Mouse (Mus musculus) stomach, postnatal 0 days (tissue): ENCODE measurements at regions not wholly inside any gene's neighbourhood (a gene's known extent, or its start where the extent isn't known, plus 50 kb on each side); places are given as distances from the start of the nearest gene placed in this dataset.

ENCODE experiments used
- ATAC-seq: fragments of 200-750 bp; cut with Nextera tagmentation; 2 replicates; pipeline ENCODE4 v1.8.0; 2017; ENCODE audit not compliant: low FRiP score, low TSS enrichment
- DNase-seq: peaks from one replicate; pipeline ENCODE4 v3.0.0-alpha.2; 2016; ENCODE audit warnings: low spot score
- H3K27ac ChIP-seq: fragments of 300-500 bp; sonication (generic); replicated peaks from 2 replicates; pipeline ENCODE4 v1.5.1; 2014; ENCODE audit warnings: mild to moderate bottlenecking, control low read depth
- H3K27me3 ChIP-seq: fragments of 300-500 bp; sonication (generic); 2 replicates; pipeline ENCODE4 v1.6.1; 2014; ENCODE audit warnings: low read length; ENCODE audit not compliant: control insufficient read depth, insufficient read depth
- H3K36me3 ChIP-seq: fragments of 300-500 bp; sonication (generic); 2 replicates; pipeline ENCODE4 v1.6.1; 2014; ENCODE audit warnings: low read length, mixed read lengths; ENCODE audit not compliant: control insufficient read depth, insufficient read depth
- H3K4me1 ChIP-seq: fragments of 300-500 bp; sonication (generic); replicated peaks from 2 replicates; pipeline ENCODE4 v1.6.1; 2014; ENCODE audit warnings: antibody characterized with exemption; ENCODE audit not compliant: control insufficient read depth, insufficient read depth
- H3K4me2 ChIP-seq: fragments of 300-500 bp; sonication (generic); replicated peaks from 2 replicates; pipeline ENCODE4 v1.6.1; 2014; ENCODE audit warnings: low read depth, mild to moderate bottlenecking, control low read depth, moderate library complexity
- H3K4me3 ChIP-seq: fragments of 300-500 bp; sonication (generic); 2 replicates; pipeline ENCODE4 v1.5.1; 2014; ENCODE audit warnings: low read depth, low read length, control low read depth
- H3K9ac ChIP-seq: fragments of 300-500 bp; sonication (generic); 2 replicates; pipeline ENCODE4 v1.6.1; 2014; ENCODE audit warnings: mild to moderate bottlenecking, low read length, control low read depth, mixed read lengths
- H3K9me3 ChIP-seq: fragments of 300-500 bp; sonication (generic); 2 replicates; pipeline ENCODE4 v1.6.1; 2016; ENCODE audit warnings: low read length; ENCODE audit not compliant: control insufficient read depth
- CTCF ChIP-seq: IDR thresholded peaks from 2 replicates; pipeline ENCODE4 v1.5.1; 2016; ENCODE audit warnings: antibody characterized with exemption, low read depth, mild to moderate bottlenecking, moderate library complexity
- EP300 ChIP-seq: optimal IDR thresholded peaks from 2 replicates; pipeline ENCODE3; 2016; ENCODE audit warnings: antibody characterized with exemption
- WGBS: fragments of 180-500 bp; shearing (Covaris S2); extraction: QIAGEN DNeasy Blood & Tissue Kit; methylation state at CpG from one replicate; pipeline ENCODE4 v1.1.7; 2014; 5-methylcytosine and 5-hydroxymethylcytosine counted together

DNA sequence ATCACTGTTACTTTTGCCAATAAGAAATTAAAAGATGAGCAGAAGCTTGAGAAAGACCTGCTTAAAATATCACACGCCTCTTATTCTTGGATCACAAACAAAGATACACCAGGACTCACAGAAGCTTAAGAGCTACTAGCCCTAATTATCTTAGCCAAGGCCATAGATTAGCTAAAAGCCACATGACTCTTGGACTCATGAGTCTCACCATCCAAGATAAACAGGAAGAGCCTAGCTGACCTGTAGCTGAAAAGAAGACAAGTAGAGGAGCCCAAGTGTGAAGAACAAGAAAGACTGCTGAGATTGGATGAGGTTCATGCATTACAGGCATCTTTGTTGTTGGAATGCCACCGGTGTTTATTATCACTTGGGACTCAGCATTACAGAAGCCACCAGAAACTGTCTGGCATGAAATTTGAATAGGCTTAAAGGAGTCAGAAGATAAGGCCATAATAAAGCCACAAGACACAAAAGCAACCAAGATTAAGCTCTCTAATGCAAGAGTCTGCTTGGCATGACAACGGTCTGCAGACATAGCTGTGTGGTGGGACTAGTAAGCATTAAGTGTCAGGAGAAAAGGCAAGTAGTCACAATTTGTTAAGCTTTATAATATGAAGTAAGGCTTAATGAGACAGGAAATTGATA lies 63.8 kb upstream of the Asb5 start:
- 72% methylated on average over 3 of the region's 3 CpGs for WGBS
- Histone ChIP-seq H3K36me3 (no peaks in the 10 kb centered on the region), H3K4me3 (no peak overlapping the region), H3K4me1 (no peaks in the 10 kb centered on the region), H3K9me3 (no peaks in the 10 kb centered on the region), H3K27ac (no peak overlapping the region), H3K4me2 (no peak overlapping the region), H3K9ac (no peak overlapping the region), H3K27me3 (no peaks in the 10 kb centered on the region)
- DNase-seq (no peak), ATAC-seq (no peak)
- no peak for TF ChIP-seq EP300
- TF ChIP-seq CTCF = no peak
